Mouse (Mus musculus) MEL (cell line): ENCODE measurements at regions not wholly inside any gene's neighbourhood (a gene's known extent, or its start where the extent isn't known, plus 50 kb on each side); places are given as distances from the start of the nearest gene placed in this dataset.

Experiments
- DNase-seq: peaks from one replicate; pipeline ENCODE4 v3.0.0; 2011; ENCODE audit warnings: low read depth, low spot score
- H3K27ac ChIP-seq: 2 replicates; pipeline ENCODE4 v1.5.1; 2012; ENCODE audit warnings: low read depth, mild to moderate bottlenecking, control low read depth, low read length, moderate library complexity; ENCODE audit not compliant: control insufficient read depth
- H3K27me3 ChIP-seq, 2 experiments: fragments of 150-350 bp in 1 of 2; sonication (generic) in 1 of 2; 2 replicates each; pipeline ENCODE4 v1.6.1; 2012; ENCODE audit warnings: low read length in 2 of 2, mild to moderate bottlenecking in 2 of 2, improper control_type of control experiment in 1 of 2, moderate library complexity in 1 of 2; ENCODE audit not compliant: insufficient read depth in 2 of 2, control insufficient read depth in 1 of 2
- H3K36me3 ChIP-seq, 2 experiments: 2 replicates each; pipeline ENCODE4 v1.6.1; 2012 to 2014; ENCODE audit warnings: low read length in 2 of 2, improper control_type of control experiment in 1 of 2, inconsistent platforms in 1 of 2, mild to moderate bottlenecking in 1 of 2; ENCODE audit not compliant: insufficient read depth in 2 of 2, control insufficient read depth in 1 of 2
- H3K4me1 ChIP-seq, 2 experiments: fragments of 150-350 bp in 1 of 2; sonication (generic) in 1 of 2; 2 replicates each; pipeline ENCODE4 v1.6.1; 2012; ENCODE audit warnings: low read length in 2 of 2, improper control_type of control experiment in 1 of 2, mild to moderate bottlenecking in 1 of 2; ENCODE audit not compliant: insufficient read depth in 2 of 2, control insufficient read depth in 1 of 2
- H3K4me3 ChIP-seq, 2 experiments: fragments of 150-350 bp in 1 of 2; sonication (generic) in 1 of 2; 2 replicates each; pipeline ENCODE4 v1.5.1; 2012; ENCODE audit warnings: low read depth in 2 of 2, low read length in 2 of 2, mild to moderate bottlenecking in 2 of 2, moderate library complexity in 2 of 2, control low read depth in 1 of 2, improper control_type of control experiment in 1 of 2; ENCODE audit not compliant: control insufficient read depth in 1 of 2, insufficient read depth in 1 of 2
- H3K79me2 ChIP-seq: 2 replicates; pipeline ENCODE4 v1.6.1; 2012; ENCODE audit warnings: mild to moderate bottlenecking, low read length, moderate library complexity; ENCODE audit not compliant: control insufficient read depth, poor library complexity, insufficient read depth
- H3K9ac ChIP-seq: 2 replicates; pipeline ENCODE4 v1.6.1; 2012; ENCODE audit warnings: low read depth, mild to moderate bottlenecking, control low read depth, low read length, moderate library complexity; ENCODE audit not compliant: control insufficient read depth, poor library complexity, severe bottlenecking
- H3K9me3 ChIP-seq: fragments of 150-350 bp; sonication (generic); replicated peaks from 2 replicates; pipeline ENCODE4 v1.6.1; 2012; ENCODE audit warnings: mild to moderate bottlenecking, low read length, improper control_type of control experiment, moderate library complexity; ENCODE audit not compliant: insufficient read depth
- E2F4 ChIP-seq: IDR thresholded peaks from 2 replicates; pipeline ENCODE4 v1.6.1; 2011; ENCODE audit warnings: low read depth, low read length, improper control_type of control experiment, borderline replicate concordance
- EP300 ChIP-seq, 2 experiments: IDR thresholded peaks; 2 replicates each; pipeline ENCODE4 v1.6.1; 2011; ENCODE audit warnings: improper control_type of control experiment in 2 of 2, low read length in 2 of 2, low read depth in 1 of 2, mild to moderate bottlenecking in 1 of 2
- ETS1 ChIP-seq: IDR thresholded peaks from 2 replicates; pipeline ENCODE4 v1.6.1; 2012; ENCODE audit warnings: low read depth, mild to moderate bottlenecking, inconsistent platforms, low read length, improper control_type of control experiment, moderate library complexity
- MAX ChIP-seq: IDR thresholded peaks from 2 replicates; pipeline ENCODE4 v1.6.1; 2011; ENCODE audit warnings: low read length, improper control_type of control experiment
- MXI1 ChIP-seq: IDR thresholded peaks from 2 replicates; pipeline ENCODE4 v1.6.1; 2011; ENCODE audit warnings: mild to moderate bottlenecking, low read depth, low read length, improper control_type of control experiment
- MYB ChIP-seq: IDR thresholded peaks from 2 replicates; pipeline ENCODE4 v1.6.1; 2011; ENCODE audit warnings: mild to moderate bottlenecking, low read depth, low read length, improper control_type of control experiment
- NELFE ChIP-seq: IDR thresholded peaks from 2 replicates; pipeline ENCODE4 v1.6.1; 2011; ENCODE audit warnings: low read depth, low read length, improper control_type of control experiment
- NRF1 ChIP-seq: IDR thresholded peaks from 2 replicates; pipeline ENCODE4 v1.6.1; 2014; ENCODE audit warnings: low read depth, mild to moderate bottlenecking, inconsistent platforms, low read length, improper control_type of control experiment, moderate library complexity; ENCODE audit not compliant: poor library complexity, insufficient read depth, severe bottlenecking
- POLR2AphosphoS5 ChIP-seq: IDR thresholded peaks from 2 replicates; pipeline ENCODE4 v1.6.1; 2012; ENCODE audit warnings: low read depth, borderline replicate concordance, mild to moderate bottlenecking, inconsistent platforms, low read length, moderate library complexity, mixed read lengths
- SIN3A ChIP-seq: IDR thresholded peaks from 2 replicates; pipeline ENCODE4 v1.6.1; 2012; ENCODE audit warnings: low read length, improper control_type of control experiment, inconsistent platforms
- SMC3 ChIP-seq: IDR thresholded peaks from 2 replicates; pipeline ENCODE4 v1.6.1; 2011; ENCODE audit warnings: low read depth, low read length, improper control_type of control experiment
- TBP ChIP-seq: IDR thresholded peaks from 2 replicates; pipeline ENCODE4 v1.8.0; 2011; ENCODE audit warnings: low read depth, low read length, improper control_type of control experiment
- UBTF ChIP-seq: IDR thresholded peaks from 2 replicates; pipeline ENCODE4 v1.6.1; 2012; ENCODE audit warnings: low read depth, mild to moderate bottlenecking, inconsistent platforms, low read length, improper control_type of control experiment, moderate library complexity, borderline replicate concordance; ENCODE audit not compliant: insufficient read depth
- ZKSCAN1 ChIP-seq: IDR thresholded peaks from 2 replicates; pipeline ENCODE4 v1.6.1; 2012; ENCODE audit warnings: low read depth, mild to moderate bottlenecking, inconsistent platforms, low read length, improper control_type of control experiment, moderate library complexity
- ZMIZ1 ChIP-seq: IDR thresholded peaks from 2 replicates; pipeline ENCODE4 v1.6.1; 2012; ENCODE audit warnings: low read depth, mild to moderate bottlenecking, inconsistent platforms, low read length, improper control_type of control experiment, moderate library complexity

DNA sequence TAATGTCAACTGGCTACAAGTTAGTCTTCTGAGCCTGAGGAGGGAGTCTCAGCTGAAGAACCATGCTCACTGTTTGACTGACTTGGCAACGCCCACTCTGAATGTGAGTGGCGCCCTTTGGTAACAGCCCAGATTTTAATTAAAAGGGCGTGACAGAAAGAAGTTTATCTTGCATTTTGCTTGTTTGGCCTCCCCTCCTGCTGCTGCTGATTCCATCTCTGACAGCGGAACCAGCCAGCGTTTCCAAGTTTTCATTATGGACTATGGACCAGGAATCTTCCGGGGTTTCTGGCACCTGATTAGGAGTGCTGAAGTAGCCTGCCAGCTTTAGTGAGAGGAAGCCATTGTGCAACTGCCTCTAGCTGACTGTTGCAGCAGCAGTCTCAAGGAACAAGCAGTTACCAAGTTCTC lies 66.7 kb downstream of the Arrdc4 start:
- Histone ChIP-seq H3K4me3 (no peak overlapping the region), H3K36me3 (no peaks in the 10 kb centered on the region), H3K79me2 (no peaks in the 10 kb centered on the region), H3K9me3 (no peaks in the 10 kb centered on the region), H3K9ac (no peak overlapping the region), H3K4me1 (no peaks in the 10 kb centered on the region), H3K27me3 (no peaks in the 10 kb centered on the region), H3K27ac (no peak overlapping the region)
- DNase-seq, result no peak
- TF ChIP-seq TBP, result no peak
- TF ChIP-seq MAX, result no peak
- TF ChIP-seq SIN3A, result no peak
- TF ChIP-seq UBTF, result no peak
- TF ChIP-seq NELFE, result no peak
- no peak for TF ChIP-seq ZKSCAN1
- TF ChIP-seq SMC3, result no peak
- no peak for TF ChIP-seq E2F4
- no peak for TF ChIP-seq ZMIZ1
- no peak for TF ChIP-seq NRF1

DNA sequence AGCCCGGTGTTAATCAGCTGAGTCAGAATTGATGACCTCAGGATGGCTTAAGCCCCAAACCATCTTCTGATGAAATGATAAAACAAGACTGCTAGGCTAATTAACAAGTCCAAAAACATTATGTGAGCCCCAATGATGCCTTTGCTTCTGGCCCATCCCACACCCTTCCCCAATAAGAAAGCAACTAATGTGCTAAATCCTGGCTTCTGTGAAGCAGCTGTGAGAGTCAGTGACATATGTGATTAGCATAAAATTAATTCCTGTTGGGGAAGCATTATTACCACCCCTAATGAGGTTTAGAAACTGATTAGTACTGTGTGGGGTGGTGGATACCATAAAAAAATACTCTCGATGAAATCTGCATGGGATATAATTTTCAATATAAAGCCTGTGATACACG lies 69.3 kb downstream of the Arrdc4 start:
- no peak for TF ChIP-seq POLR2AphosphoS5
- TF ChIP-seq MXI1, result no peak
- TF ChIP-seq, all 39 proteins: peak for 0
- Histone ChIP-seq H3K4me3 (no peak overlapping the region), H3K4me1 (no peaks in the 10 kb centered on the region), H3K9ac (no peak overlapping the region), H3K27me3 (no peaks in the 10 kb centered on the region), H3K9me3 (no peaks in the 10 kb centered on the region), H3K36me3 (no peaks in the 10 kb centered on the region), H3K27ac (no peak overlapping the region), H3K79me2 (no peaks in the 10 kb centered on the region)
- no peak for DNase-seq

DNA sequence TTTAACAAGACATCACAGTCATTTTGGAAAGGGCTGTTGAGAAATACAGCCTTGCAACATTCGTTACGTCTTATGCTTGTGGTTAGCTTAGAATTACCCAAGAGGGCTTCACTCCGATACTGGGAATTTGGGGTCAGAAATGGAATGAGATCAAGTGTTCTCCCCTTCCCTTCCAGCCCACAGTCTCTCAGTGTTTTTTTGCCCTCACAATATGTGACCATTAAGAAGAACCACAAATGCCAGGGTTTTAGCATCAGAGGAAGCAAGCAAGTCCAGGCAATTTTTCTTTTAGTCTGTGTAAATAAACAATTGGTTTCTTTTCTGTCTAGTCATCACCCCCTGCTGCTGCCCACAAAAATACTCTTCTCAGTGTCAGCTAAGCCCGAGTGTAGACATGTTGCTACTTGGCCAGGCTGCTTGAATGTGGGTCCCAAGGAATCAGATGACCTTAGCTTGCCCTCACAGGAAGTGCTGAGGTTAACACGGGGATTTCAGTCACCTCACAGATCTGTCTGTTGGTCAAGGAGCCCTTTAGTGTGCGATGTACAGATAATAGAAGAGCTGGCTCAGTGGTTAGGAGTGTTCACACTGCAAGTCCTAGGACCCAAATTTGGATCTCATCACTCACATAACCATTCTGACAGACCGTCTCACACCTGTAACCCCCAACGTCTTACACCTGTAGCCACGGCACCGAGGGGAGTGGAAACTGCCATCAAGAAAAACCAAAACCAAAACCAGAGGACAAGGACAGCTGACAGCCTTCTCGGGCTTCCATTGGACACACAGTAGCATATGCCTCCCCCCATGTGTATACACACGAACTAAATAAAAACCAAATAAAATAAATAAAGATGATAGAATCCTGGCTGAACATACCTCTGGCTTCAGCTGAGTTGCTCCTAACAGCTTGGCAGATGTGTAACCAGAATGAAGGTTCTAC lies 81.0 kb downstream of the Arrdc4 start:
- H3K79me2 ChIP-seq, result no peaks in the 10 kb centered on the region
- H3K4me1 ChIP-seq, result no peaks in the 10 kb centered on the region
- H3K9me3 ChIP-seq, result no peaks in the 10 kb centered on the region
- no peak overlapping the region for H3K27ac ChIP-seq
- H3K27me3 ChIP-seq, result no peaks in the 10 kb centered on the region
- TF ChIP-seq POLR2AphosphoS5, result no peak
- TF ChIP-seq EP300 (IDR thresholded peaks at IDR 0.05; ENCODE audit: low read depth in 1 of 2, low read length in 2 of 2), result no peak
- no peak for TF ChIP-seq ETS1
- TF ChIP-seq UBTF, result no peak
- TF ChIP-seq MYB, result no peak
- H3K36me3 ChIP-seq, result no peaks in the 10 kb centered on the region
- no peak overlapping the region for H3K9ac ChIP-seq
- no peak overlapping the region for H3K4me3 ChIP-seq
- no peak for DNase-seq
